Mouse (Mus musculus) stomach, postnatal 0 days (tissue): ENCODE measurements around the gene Ccnq.

ENCODE experiments used
- CTCF ChIP-seq: IDR thresholded peaks from 2 replicates; pipeline ENCODE4 v1.5.1; 2016; ENCODE audit warnings: antibody characterized with exemption, low read depth, mild to moderate bottlenecking, moderate library complexity
- EP300 ChIP-seq: optimal IDR thresholded peaks from 2 replicates; pipeline ENCODE3; 2016; ENCODE audit warnings: antibody characterized with exemption

DNA sequence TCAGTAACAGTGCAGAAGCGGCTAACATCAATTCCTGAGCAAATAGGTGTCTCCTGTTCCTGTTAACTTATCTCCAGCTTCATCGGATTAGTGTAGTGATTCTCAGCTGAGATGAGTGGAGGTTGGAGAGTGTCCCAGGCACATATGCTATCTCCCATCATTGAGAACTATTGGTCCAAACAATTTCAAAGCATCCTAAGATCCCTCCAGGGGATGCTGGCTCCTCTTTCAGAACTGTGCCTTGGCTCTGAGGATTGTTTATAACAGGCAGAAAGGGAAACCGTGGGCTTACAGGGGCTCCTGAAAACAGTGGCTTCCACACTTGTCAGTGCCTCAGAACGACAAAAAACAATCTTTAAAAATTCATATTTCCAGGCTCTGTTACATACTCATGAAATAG is 23.5 kb downstream of the Ccnq start:
- TF ChIP-seq CTCF (no peak), EP300 (no peak)
